Mouse (Mus musculus) C2C12 (cell line): Measurements from ENCODE around the gene Sppl2b.

Experiments
- CTCF ChIP-seq: IDR thresholded peaks from one replicate; pipeline ENCODE4 v1.5.1; 2011; ENCODE audit not compliant: control insufficient read depth, insufficient read depth, insufficient read length
- MAX ChIP-seq: IDR thresholded peaks from one replicate; pipeline ENCODE4 v1.6.1; 2011; ENCODE audit warnings: mild to moderate bottlenecking, control low read depth
- MYOD1 ChIP-seq: IDR thresholded peaks from one replicate; pipeline ENCODE4 v1.6.1; 2011; ENCODE audit warnings: low read depth; ENCODE audit not compliant: control insufficient read depth, insufficient read length
- MYOG ChIP-seq: IDR thresholded peaks from one replicate; pipeline ENCODE4 v1.6.1; 2011; ENCODE audit not compliant: control insufficient read depth, insufficient read length; ENCODE audit errors: extremely low read depth
- USF1 ChIP-seq: IDR thresholded peaks from one replicate; pipeline ENCODE4 v1.6.1; 2011; ENCODE audit warnings: low read depth, mild to moderate bottlenecking, control low read depth, moderate library complexity

GRCm38 (mm10) chr10:80808985-80809632 is 46.0 kb upstream of the Sppl2b start:
- TF ChIP-seq USF1 = no peak
- TF ChIP-seq CTCF = no peak
- TF ChIP-seq MYOG = no peak
- TF ChIP-seq MYOD1 = no peak
- TF ChIP-seq MAX = no peak
